Mouse (Mus musculus): ENCODE data around the gene Prokr1. TPM values are rescaled to one million over a fixed set of nuclear protein-coding genes. Genes with fewer than 3 reads are reported as not detected.
"Not testable (repeated sequence)": the region's sequence is repeated elsewhere in the genome, so short reads cannot be mapped to it uniquely, and the experiment has no call there.

Gene Prokr1
- polyA plus RNA-seq (2014; fragmentation: Nextera tagmentation; extraction: Ambion mirVana), result 3.1 and 3.5 TPM in 2 replicates

DNA sequence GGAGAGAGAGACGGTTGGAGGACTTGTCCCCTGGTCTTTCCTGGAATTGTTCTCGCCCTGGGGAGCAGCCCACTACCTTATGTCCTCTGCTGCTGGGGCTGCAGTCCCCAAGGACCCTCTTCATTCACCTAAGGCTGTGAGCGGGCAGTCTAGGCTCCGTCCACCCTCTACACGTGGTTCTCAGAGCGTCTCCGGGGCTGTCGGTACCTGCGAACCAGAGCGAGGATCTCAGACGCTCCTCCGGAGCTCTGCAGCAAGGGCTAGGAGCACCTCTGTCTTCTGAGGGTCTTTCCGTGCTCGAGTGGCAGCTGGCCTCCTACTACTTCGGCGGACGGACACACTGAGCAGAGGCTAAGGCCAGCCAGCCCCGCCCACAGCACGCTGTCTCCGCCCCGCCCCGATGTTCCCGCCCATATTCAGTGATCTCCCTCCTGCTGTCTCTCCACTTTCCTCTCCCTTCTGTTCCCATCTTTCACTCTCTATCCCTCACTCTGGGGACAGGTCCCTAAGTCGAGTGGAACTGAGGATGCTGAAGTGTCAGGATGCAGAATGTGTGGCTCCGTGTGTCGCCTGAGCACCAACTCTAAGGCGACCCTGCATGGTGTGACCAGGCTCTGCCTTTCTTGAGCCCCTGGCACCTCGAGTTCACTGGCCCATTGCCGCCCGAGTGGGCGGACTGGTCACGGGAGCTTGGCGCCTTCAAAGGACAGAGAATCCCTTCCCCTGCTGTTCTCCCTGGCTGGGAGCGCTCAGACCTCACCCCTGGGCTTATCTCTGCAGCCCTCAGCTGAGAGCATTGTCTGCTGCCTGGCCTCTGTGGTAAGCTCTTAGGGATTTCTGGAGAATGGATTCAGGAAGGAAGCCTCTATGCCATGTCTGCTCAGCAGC is at the start of gene Prokr1:
Prokr1 (minus strand) TSS at position 350 of the 888 bp plus-strand sequence.
- Histone ChIP-seq H3K4me1 (ENCODE audit: control insufficient read depth, insufficient read depth, low read length) (peaks cover 5% of the 10 kb centered on the region; the same call in 1 of the 2 replicates), H3K27ac (ENCODE audit: low read depth, low read length) (no peak within 1 kb of the TSS), H3K27me3 (ENCODE audit: control insufficient read depth, insufficient read depth, low read length) (peaks cover 7% of the 10 kb centered on the region; the same call in 1 of the 2 replicates), H3K4me3 (ENCODE audit: low read depth, low read length) (peak within 1 kb of the TSS; percentile 48), H3K9me3 (ENCODE audit: control insufficient read depth, low read length) (no peaks in the 10 kb centered on the region), H3K9ac (ENCODE audit: low read length) (peak within 1 kb of the TSS; percentile 51), H3K36me3 (ENCODE audit: control insufficient read depth, insufficient read depth, low read length) (no peaks in the 10 kb centered on the region), H3K4me2 (peak within 1 kb of the TSS; percentile 89)
- WGBS, result under 1% methylated on average over 30 of the region's 34 CpGs
- peak; percentile 97 for DNase-seq (ENCODE audit: low spot score, missing footprints)
- peak; percentile 94 for ATAC-seq (ENCODE audit: low FRiP score)

DNA sequence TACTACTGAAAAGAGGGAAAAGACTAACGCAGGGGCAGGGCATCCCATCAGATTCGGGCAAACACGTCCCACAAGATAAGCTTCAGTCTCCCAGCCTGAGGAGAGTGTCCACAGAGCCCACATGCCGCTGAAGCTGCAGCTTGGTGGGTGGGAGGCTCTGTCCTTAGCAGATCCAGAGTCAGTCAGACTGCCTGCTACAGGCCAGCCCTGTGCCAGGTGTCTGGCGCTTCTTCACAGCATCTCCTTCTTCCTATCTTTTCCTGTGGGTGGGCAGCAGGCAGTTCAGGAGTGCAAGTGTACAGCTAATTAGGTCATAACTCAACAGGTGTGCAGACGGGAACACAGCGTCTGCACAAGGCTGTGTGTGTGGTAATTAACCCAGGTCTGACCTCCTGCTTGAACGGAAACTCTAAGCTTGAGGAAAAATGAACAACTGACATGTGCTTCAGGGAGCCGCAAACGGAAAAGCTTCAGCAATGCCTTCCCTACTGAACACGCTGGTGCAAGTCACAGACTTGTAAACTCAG is 47.7 kb upstream of the Prokr1 start:
- no peak overlapping the region for H3K4me3 ChIP-seq (ENCODE audit: low read depth, low read length)
- ATAC-seq (ENCODE audit: low FRiP score) (no peak), DNase-seq (ENCODE audit: low spot score, missing footprints) (no peak)
- WGBS, result 85% methylated on average over 11 of the region's 11 CpGs
- no peaks in the 10 kb centered on the region for H3K27me3 ChIP-seq (ENCODE audit: control insufficient read depth, insufficient read depth, low read length)
- no peak overlapping the region for H3K27ac ChIP-seq (ENCODE audit: low read depth, low read length)
- no peak overlapping the region for H3K4me2 ChIP-seq
- no peak overlapping the region for H3K9ac ChIP-seq (ENCODE audit: low read length)
- H3K4me1 ChIP-seq (ENCODE audit: control insufficient read depth, insufficient read depth, low read length), result no peaks in the 10 kb centered on the region
- H3K36me3 ChIP-seq (ENCODE audit: control insufficient read depth, insufficient read depth, low read length), result no peaks in the 10 kb centered on the region
- H3K9me3 ChIP-seq (ENCODE audit: control insufficient read depth, low read length), result no peaks in the 10 kb centered on the region

DNA sequence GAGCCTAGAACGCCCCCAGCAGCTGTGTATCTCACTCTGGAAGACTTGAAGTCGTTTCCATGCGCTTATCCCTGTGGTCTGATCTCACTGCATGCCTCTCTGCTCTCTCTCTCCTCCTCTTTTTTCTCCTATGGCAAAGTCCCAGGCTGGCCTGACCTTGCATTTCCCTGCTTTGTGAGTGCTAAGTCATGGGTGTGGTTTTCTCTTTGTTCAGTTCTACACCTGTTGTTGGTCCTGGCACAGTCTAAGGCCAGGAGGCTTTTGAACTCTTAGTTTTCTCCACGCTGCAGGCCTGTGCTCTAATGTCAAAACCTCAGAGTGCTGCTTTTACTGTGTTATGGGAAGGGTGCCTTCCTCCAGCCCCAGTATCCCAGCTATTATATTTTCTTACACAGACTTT is 41.6 kb upstream of the Prokr1 start:
- Histone ChIP-seq H3K4me3 (ENCODE audit: low read depth, low read length) (no peak overlapping the region), H3K4me1 (ENCODE audit: control insufficient read depth, insufficient read depth, low read length) (no peaks in the 10 kb centered on the region), H3K27me3 (ENCODE audit: control insufficient read depth, insufficient read depth, low read length) (no peaks in the 10 kb centered on the region), H3K9me3 (ENCODE audit: control insufficient read depth, low read length) (no peaks in the 10 kb centered on the region), H3K27ac (ENCODE audit: low read depth, low read length) (no peak overlapping the region), H3K36me3 (ENCODE audit: control insufficient read depth, insufficient read depth, low read length) (no peaks in the 10 kb centered on the region), H3K4me2 (no peak overlapping the region), H3K9ac (ENCODE audit: low read length) (no peak overlapping the region)
- DNase-seq (ENCODE audit: low spot score, missing footprints), result no peak
- 81% methylated on average over 4 of the region's 4 CpGs for WGBS
- ATAC-seq (ENCODE audit: low FRiP score), result no peak

DNA sequence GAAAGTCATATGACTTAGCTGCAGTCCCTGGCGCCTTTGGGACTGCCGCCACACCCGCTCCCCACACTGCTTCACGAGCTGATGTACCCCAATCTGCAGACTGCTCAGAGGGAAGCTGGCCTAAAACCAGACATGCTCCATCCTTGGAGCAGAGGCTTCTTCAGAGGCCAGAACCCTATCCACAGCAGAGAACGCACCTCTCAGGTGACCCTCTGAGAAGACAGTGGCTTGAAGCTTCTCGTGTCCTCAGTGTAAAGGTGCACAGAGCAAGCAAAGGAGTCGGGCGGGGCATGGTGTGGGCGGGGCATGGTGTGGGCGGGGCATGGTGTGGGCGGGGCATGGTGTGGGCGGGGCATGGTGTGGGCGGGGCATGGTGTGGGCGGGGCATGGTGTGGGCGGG is 38.4 kb upstream of the Prokr1 start:
- not testable (repeated sequence) for H3K27me3 ChIP-seq (ENCODE audit: control insufficient read depth, insufficient read depth, low read length); ATAC-seq (ENCODE audit: low FRiP score); H3K9ac ChIP-seq (ENCODE audit: low read length); H3K36me3 ChIP-seq (ENCODE audit: control insufficient read depth, insufficient read depth, low read length); H3K9me3 ChIP-seq (ENCODE audit: control insufficient read depth, low read length); DNase-seq (ENCODE audit: low spot score, missing footprints); H3K4me2 ChIP-seq; H3K27ac ChIP-seq (ENCODE audit: low read depth, low read length); H3K4me1 ChIP-seq (ENCODE audit: control insufficient read depth, insufficient read depth, low read length); H3K4me3 ChIP-seq (ENCODE audit: low read depth, low read length)
- WGBS, result 78% methylated on average over 13 of the region's 15 CpGs

DNA sequence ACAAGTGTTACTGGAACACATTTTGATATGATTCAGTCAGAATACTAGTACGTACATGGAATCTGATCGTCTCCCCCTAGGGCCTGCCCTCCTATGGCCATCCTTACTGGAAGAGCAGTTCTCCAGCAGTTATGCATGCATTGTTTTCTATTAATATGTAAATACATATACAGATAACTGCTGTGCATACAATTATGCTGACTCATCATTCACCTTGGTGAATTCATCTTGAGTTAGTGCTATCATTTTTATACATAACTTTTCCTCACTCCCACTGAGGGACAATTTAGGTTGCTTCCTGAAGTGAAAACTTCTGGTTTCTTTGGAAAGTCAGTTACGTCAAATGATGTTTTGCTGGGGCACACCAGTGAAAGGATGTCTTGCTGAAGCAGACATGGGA is 32.6 kb upstream of the Prokr1 start:
- ATAC-seq (ENCODE audit: low FRiP score), result no peak
- WGBS, result 96% methylated on average over 3 of the region's 3 CpGs

DNA sequence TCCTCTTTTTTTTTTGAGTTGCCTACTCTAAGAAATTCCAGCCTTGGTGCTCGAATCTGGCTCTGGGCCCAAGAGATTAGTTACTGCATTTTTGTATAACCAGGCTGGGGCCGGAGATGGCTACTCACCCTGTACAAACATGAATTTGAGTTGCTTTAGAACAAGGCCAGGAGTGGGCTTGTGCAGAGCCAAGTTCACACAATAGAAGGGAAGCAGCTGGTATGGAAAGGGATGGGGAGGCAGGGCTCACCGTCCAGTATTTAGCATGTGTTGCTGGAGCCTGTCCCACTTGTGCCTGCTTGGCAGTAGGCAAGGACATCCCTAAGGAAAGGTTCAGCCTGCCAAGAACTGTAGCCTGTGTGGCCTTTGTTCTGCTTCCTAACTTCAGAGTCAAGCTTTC is 30.7 kb upstream of the Prokr1 start:
- no peak for DNase-seq (ENCODE audit: low spot score, missing footprints)
- Histone ChIP-seq H3K27ac (ENCODE audit: low read depth, low read length) (no peak overlapping the region), H3K36me3 (ENCODE audit: control insufficient read depth, insufficient read depth, low read length) (no peaks in the 10 kb centered on the region), H3K4me3 (ENCODE audit: low read depth, low read length) (no peak overlapping the region), H3K4me2 (no peak overlapping the region), H3K9me3 (ENCODE audit: control insufficient read depth, low read length) (no peaks in the 10 kb centered on the region), H3K27me3 (ENCODE audit: control insufficient read depth, insufficient read depth, low read length) (no peaks in the 10 kb centered on the region), H3K4me1 (ENCODE audit: control insufficient read depth, insufficient read depth, low read length) (no peaks in the 10 kb centered on the region), H3K9ac (ENCODE audit: low read length) (no peak overlapping the region)
- WGBS, result 78% methylated on average over 3 of the region's 3 CpGs
- ATAC-seq (ENCODE audit: low FRiP score), result no peak

More for the DNA sequence above, 32.6 kb upstream of the Prokr1 start:
- Histone ChIP-seq H3K36me3 (ENCODE audit: control insufficient read depth, insufficient read depth, low read length) (no peaks in the 10 kb centered on the region), H3K4me2 (no peak overlapping the region), H3K4me1 (ENCODE audit: control insufficient read depth, insufficient read depth, low read length) (no peaks in the 10 kb centered on the region), H3K9me3 (ENCODE audit: control insufficient read depth, low read length) (no peaks in the 10 kb centered on the region), H3K27me3 (ENCODE audit: control insufficient read depth, insufficient read depth, low read length) (no peaks in the 10 kb centered on the region), H3K4me3 (ENCODE audit: low read depth, low read length) (no peak overlapping the region), H3K27ac (ENCODE audit: low read depth, low read length) (no peak overlapping the region), H3K9ac (ENCODE audit: low read length) (no peak overlapping the region)
- no peak for DNase-seq (ENCODE audit: low spot score, missing footprints)

DNA sequence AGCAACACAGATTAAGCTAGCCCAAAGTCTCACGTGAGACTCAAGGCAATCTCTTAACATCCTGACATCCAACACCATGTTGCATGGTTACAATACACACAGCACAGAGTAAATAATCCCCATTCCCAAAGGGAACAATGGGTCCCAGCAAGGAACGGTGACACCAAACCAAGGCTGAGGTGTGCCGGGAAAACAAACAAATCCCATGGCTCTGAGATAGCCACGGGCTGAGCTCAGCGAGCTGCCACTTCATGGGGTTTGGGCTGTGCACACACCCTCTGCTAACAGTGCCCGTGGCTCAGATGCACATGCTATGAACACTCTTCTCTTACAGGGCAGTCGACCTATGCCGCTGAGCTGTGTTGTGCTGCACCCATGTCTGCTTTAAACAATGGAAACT is 27.5 kb upstream of the Prokr1 start:
- WGBS, result 67% methylated on average over 8 of the region's 8 CpGs
- DNase-seq (ENCODE audit: low spot score, missing footprints) (no peak), ATAC-seq (ENCODE audit: low FRiP score) (no peak)

DNA sequence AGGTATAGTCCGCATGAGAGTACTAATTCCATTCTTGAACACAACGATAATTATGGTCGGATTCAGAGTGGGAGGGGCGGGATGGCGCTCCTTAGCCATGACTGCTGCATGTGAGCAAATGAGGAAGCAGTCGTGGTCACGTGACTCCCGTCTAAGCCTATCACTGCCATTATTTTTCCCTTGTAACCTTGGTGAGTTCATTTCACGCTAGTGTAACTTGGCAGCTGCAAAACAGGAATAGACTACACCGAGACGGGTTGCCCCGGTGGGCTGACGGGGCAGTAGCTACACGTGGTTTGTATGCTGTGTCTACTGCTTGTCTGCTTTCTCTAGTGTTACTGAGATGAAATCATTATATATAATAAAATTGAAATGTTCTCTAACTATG is 25.1 kb upstream of the Prokr1 start:
- Histone ChIP-seq H3K27ac (ENCODE audit: low read depth, low read length) (no peak overlapping the region), H3K9ac (ENCODE audit: low read length) (no peak overlapping the region), H3K4me1 (ENCODE audit: control insufficient read depth, insufficient read depth, low read length) (no peaks in the 10 kb centered on the region), H3K27me3 (ENCODE audit: control insufficient read depth, insufficient read depth, low read length) (no peaks in the 10 kb centered on the region), H3K36me3 (ENCODE audit: control insufficient read depth, insufficient read depth, low read length) (no peaks in the 10 kb centered on the region), H3K4me2 (no peak overlapping the region), H3K4me3 (ENCODE audit: low read depth, low read length) (no peak overlapping the region), H3K9me3 (ENCODE audit: control insufficient read depth, low read length) (no peaks in the 10 kb centered on the region)
- WGBS, result 87% methylated on average over 14 of the region's 14 CpGs
- DNase-seq (ENCODE audit: low spot score, missing footprints), result no peak
- ATAC-seq (ENCODE audit: low FRiP score), result no peak

More for the DNA sequence above, 27.5 kb upstream of the Prokr1 start:
- H3K36me3 ChIP-seq (ENCODE audit: control insufficient read depth, insufficient read depth, low read length), result no peaks in the 10 kb centered on the region
- H3K27ac ChIP-seq (ENCODE audit: low read depth, low read length), result no peak overlapping the region
- no peak overlapping the region for H3K9ac ChIP-seq (ENCODE audit: low read length)
- H3K4me3 ChIP-seq (ENCODE audit: low read depth, low read length), result no peak overlapping the region
- H3K27me3 ChIP-seq (ENCODE audit: control insufficient read depth, insufficient read depth, low read length), result no peaks in the 10 kb centered on the region
- H3K9me3 ChIP-seq (ENCODE audit: control insufficient read depth, low read length), result no peaks in the 10 kb centered on the region
- no peaks in the 10 kb centered on the region for H3K4me1 ChIP-seq (ENCODE audit: control insufficient read depth, insufficient read depth, low read length)
- H3K4me2 ChIP-seq, result no peak overlapping the region
